Mouse (Mus musculus): ENCODE data around the gene Trim54.
A peak's percentile ranks its signal among the peaks of the same experiment; 100 is the strongest.

Gene Trim54

DNA sequence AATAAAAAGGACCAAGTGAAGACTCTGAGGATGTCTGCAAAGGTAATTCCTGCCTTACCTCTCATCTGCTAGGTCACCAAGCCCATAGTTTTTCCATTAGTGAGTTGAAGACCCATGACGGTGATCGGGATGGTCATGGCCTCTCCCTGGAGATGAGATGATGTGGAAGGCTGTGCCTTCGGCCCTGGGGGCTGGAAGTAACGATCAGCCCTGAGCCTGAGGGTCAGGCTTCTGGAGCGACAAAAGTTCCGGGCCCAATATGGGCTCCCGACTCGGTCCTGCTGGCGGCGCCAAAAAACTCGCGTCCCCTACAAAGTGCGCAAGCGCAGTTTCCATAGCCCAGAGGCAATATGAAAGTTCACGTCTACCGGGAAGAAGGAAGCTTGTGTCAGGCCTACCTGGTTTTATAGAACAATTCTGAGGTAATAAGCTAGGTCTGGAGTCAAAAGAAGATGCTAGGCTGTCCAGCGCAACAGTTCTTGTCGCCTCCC lies 8.5 kb upstream of the Trim54 start, which contains the start of gene Slc30a3:
Gene Slc30a3 (minus strand): TSS at position 238 of the 491 bp plus-strand sequence.
- DNase-seq = no peak

GRCm38 (mm10) chr5:31110781-31111180 lies 5.7 kb upstream of the Trim54 start:
- DNase-seq = no peak

GRCm38 (mm10) chr5:31116912-31117311 lies 400 bp downstream of the Trim54 start:
- DNase-seq = no peak

- DNase-seq = no peak
These were observed 4.6 kb downstream of the Trim54 start for GRCm38 (mm10) chr5:31121111-31121510.

DNA sequence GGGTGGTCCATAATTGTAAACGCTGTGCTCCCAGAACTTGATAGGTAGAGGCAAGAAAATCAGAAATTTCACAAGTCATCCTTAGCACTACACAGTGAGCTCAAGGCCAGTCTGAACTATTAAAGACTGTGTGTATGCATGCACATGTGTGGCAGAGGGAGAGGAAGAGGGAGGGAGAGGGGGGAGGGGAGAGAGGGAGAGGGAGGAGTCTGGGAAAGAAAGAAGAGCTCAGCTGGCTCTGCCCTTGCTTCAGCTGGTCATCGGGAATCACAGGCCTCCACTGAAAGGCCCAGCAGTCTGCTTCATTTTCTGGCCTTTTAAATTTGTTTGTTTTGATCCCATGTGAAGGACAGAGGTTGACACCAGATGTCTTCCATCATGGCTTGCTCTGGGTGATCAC lies 7.0 kb downstream of the Trim54 start:
- DNase-seq = no peak

- DNase-seq = no peak
These were observed 9.5 kb downstream of the Trim54 start for GRCm38 (mm10) chr5:31126050-31126449.

- no peak for DNase-seq
These were observed 20.4 kb downstream of the Trim54 start for GRCm38 (mm10) chr5:31136730-31137424.

DNA sequence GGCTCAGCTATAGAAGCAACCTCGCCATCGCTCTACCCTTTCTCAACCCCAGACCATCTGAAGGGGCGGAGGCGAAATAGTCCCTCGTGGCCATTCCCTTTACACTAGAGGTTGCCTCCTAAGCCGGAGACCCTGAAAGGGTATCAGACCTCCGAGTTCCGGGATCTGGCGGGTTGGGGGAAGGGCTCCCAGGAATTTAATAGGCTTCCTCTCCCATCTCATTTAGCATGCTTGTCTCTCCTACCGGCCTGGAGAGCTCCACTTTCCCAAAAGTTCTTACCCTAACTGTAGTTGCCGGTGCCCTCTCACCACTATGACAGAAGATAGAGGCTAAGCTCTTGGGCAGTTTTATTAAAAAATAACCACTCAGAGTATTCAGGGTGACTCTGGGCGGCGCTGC lies 21.1 kb downstream of the Trim54 start:
- DNase-seq = no peak

- no peak for DNase-seq
These were observed 21.9 kb downstream of the Trim54 start, which contains the start of gene Ucn for GRCm38 (mm10) chr5:31138241-31138967. Gene Ucn (minus strand): TSS chr5:31138829.

DNA sequence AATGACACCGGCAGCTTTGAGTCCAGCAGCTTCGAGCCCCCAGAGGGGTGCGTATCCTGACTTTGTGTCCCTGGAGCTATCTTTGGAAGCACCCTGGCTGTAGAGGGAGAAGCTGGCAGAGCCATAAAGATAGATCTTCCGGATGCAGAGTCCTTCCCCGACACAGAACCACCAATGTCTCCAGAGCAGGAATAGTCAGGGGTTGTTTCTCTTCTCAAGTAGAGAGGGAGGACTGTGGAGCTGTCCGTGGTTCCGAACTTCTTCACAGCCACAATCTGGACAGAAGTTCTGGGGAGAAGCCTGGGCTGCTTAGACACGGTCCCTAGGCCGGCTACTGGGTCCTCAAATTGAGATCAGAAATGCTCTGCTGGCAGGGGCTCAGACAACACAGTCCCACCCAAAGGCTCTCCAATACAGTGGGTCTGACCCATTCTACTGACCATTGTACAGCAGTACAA lies 22.5 kb downstream of the Trim54 start:
- DNase-seq = no peak

DNA sequence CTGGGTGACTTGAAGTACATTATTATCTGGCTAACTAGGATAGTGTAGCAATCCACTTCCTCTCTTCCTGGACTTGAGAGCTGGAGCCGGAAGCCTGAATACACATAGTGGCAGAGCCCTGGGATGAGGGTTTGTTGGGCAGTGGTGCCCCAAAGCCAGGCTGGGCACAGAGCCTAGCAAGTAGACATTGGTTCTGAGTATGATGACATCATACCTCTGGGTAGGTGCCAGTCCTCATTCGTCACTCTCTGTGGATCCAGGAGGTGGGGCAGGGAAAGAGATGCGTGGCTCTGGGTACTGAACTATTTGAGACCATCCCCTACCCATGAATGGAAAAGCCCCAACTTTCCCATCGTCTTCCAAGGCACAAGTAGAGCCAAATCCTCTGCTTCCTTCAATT lies 33.3 kb downstream of the Trim54 start:
- peak in 1 of 2 experiments; percentile 21 for DNase-seq

DNA sequence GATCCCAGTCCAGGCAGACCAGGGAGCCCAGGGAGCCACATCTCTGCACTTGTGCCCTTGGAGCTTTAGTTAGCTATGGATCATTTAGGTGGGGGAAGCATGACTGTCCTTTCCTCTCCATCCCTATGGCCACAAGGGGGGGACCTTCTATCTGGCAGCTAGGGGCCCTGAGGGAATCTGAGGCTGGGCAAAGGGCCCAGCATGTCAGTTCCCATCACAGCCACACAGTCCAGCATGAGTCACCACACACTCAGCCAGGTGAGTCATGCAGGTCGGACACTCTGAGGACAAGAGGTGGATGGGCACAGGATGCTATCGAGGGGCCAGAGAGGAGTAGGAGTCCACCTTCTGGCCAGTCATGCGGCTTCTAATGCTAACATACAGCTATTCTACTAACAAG lies 35.2 kb downstream of the Trim54 start:
- DNase-seq = peak in 1 of 2 experiments; percentile 14

DNA sequence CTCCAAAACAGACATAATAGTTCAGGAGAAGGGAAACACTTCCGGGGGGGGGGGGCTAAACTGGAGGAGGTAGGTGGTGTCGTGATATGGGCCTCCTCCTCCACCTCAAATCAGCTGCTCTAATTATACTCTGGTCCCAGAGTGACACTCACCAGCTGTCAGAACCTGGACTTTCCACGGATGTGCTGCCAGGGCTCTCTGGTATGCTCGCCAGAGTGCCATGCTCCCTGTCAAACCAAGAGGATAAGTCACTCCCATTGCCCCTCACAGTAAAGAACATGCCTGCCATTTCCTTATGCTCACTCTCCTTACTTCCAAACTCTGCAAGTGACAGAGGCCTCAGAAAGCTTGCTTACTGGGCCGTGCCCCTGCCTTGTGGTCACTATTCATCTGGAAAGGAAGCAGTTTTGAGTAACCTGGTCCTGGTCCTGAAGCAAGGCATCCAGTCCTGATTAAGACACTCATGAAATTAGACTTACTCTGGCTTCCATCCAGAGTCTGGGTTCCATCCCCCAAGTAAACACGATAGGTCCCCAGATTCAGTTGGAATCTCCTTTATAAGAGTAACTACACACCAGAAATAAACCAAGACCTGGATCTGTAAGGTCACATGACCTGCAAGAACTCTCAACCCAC lies 37.1 kb downstream of the Trim54 start:
- DNase-seq = peak in 1 of 2 experiments; percentile 10

- peak; percentile 90 to 92 for DNase-seq
These were observed 37.6 kb downstream of the Trim54 start, which contains the start of gene Mpv17 for GRCm38 (mm10) chr5:31154152-31154553. Gene Mpv17 (minus strand): TSS chr5:31154251.

GRCm38 (mm10) chr5:31162462-31162861 lies 46.0 kb downstream of the Trim54 start:
- no peak for DNase-seq

- no peak for DNase-seq
These were observed 48.4 kb downstream of the Trim54 start for GRCm38 (mm10) chr5:31164878-31165277.

GRCm38 (mm10) chr5:31168630-31169029 lies 52.1 kb downstream of the Trim54 start:
- DNase-seq = peak in 1 of 2 experiments; percentile 34

GRCm38 (mm10) chr5:31179301-31179765 lies 62.8 kb downstream of the Trim54 start:
- DNase-seq = no peak

- peak; percentile 93 to 95 for DNase-seq
These were observed 63.5 kb downstream of the Trim54 start, which contains the start of the genes Gm29609 and Gtf3c2 for GRCm38 (mm10) chr5:31179766-31180630. Gene Gm29609 (minus strand): TSS chr5:31179911. Gene Gtf3c2 (minus strand): TSS chr5:31180144.

DNA sequence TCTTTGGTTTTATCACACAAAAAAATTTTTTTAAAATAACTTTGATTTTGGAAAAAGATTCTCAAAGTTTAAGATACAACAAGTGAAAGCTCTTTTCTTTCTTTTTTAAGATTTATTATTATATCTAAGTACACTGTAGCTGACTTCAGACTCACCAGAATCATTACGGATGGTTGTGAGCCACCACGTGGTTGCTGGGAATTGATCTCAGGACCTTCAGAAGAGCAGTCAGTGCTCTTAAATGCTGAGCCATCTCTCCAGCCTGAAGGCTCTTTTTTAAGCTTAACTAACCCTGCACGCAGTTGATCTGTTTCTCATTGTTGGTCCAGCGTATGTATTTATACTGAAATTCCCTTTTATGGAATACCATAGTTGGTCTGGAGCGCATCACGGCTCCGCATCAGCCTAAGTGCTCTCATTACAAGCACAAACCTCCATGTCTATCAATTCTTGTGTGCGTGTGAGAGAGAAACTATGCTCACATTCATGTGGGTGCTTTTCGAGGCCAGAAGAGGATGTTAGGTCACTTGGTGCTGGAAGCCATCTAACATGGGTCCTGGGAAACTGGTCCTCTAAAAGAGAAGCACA lies 64.8 kb downstream of the Trim54 start:
- DNase-seq = no peak

- DNase-seq = no peak
These were observed 67.2 kb downstream of the Trim54 start for GRCm38 (mm10) chr5:31183678-31184077.

Measured in lung, adult 18-20 months (tissue).